Mouse (Mus musculus) embryonic fibroblast, embryonic 13.5 days (primary cell): ENCODE data around the gene Phactr3.

ENCODE experiments used
- CTCF ChIP-seq: IDR thresholded peaks from 2 replicates; pipeline ENCODE4 v1.5.1; 2011; ENCODE audit warnings: mild to moderate bottlenecking, control low read depth, low read length, moderate library complexity, borderline replicate concordance; ENCODE audit not compliant: insufficient read depth
- POLR2A ChIP-seq: IDR thresholded peaks from 2 replicates; pipeline ENCODE4 v1.6.1; 2011; ENCODE audit warnings: low read depth, mild to moderate bottlenecking, control low read depth, low read length, moderate library complexity

DNA sequence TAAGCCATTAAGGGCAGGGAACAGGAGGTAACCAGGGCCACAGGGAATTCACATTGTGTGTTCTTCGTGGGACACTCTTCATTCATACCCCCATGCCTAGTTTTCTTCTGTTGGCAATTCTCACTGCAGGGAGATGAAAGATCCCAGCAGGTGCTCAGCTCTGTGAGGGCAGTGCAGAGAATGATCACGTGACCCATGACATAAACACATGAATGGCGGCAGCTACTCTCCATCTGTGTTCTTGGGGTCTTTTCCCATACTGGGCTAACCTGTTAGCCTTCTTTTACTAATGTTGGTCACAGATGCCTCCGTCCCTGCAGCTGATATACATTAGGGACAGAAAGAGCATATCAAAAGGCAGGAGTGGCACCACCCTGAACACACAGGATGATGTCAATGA is 16.9 kb downstream of the Phactr3 start:
- TF ChIP-seq CTCF (no peak), POLR2A (no peak)
